Mouse (Mus musculus): Measurements from ENCODE around the gene Ostc.

Ostc gene

GRCm38 (mm10) chr3:130682183-130682582 is 27.1 kb downstream of the Ostc start:
- CTCF ChIA-PET: interaction anchor here in 1 of 4 experiments (0.6 kb wide), 1 partner anchor 588 kb away, joined by 3 read pairs; no protein-coding TSS in a partner anchor
- POLR2A ChIA-PET: interaction anchor here in 1 of 4 experiments (0.5 kb wide), 1 partner anchor 81 kb away, joined by 3 read pairs; no protein-coding TSS in a partner anchor

GRCm38 (mm10) chr3:130681226-130681625 is 28.0 kb downstream of the Ostc start:
- ChIA-PET CTCF (interaction anchor here in 1 of 4 experiments (0.7 kb wide), 1 partner anchor 9 kb away, joined by 3 read pairs; no protein-coding TSS in a partner anchor), POLR2A (no interaction called here)

DNA sequence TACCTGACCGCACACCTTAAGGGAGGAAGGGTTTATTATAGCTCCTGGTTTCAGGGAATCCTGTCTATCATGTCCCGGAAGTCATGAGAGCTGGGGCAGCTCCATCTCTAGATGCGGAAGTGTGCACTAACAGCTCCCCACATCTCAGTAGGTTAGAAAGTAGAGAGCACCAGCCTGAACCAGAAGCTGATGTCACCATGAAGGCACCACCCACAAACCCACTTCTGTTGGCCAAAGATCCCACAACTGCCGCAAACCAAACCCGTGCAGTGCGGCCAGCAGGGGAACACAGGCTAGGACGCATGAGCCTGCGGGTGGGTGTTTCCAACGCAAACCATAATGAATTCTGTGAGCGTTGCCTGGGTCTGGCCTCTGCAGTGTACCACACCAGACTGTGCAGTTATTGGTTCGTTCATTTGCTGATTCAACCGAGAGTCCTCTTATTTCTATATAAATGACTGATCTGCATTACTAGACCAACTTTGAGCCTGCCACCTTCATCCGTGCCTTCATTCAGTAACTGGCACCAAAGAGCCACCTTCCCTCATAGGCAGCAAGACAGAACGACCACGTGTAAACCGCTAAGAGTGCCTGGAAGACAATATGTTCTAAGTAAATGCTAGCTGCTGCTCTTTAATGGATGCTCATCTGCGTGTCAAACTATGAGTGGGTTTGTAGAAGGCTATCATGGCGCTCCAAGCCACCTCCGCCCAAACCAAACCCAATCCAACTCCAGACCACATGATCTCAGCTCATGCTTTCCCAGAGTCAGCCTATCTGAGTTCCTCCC is 31.4 kb downstream of the Ostc start:
- POLR2A ChIA-PET: interaction anchor here in 1 of 4 experiments (0.6 kb wide), 2 partner anchors 70 to 138 kb away, joined by 3 to 13 read pairs; no protein-coding TSS in a partner anchor
- CTCF ChIA-PET: no interaction called here

- CTCF ChIA-PET: interaction anchor here in 2 of 4 experiments (0.6 to 0.7 kb wide), 2 partner anchors 95 to 616 kb away, joined by 3 to 4 read pairs; no protein-coding TSS in a partner anchor
Observed at GRCm38 (mm10) chr3:130671291-130671690, 38.0 kb downstream of the Ostc start.

DNA sequence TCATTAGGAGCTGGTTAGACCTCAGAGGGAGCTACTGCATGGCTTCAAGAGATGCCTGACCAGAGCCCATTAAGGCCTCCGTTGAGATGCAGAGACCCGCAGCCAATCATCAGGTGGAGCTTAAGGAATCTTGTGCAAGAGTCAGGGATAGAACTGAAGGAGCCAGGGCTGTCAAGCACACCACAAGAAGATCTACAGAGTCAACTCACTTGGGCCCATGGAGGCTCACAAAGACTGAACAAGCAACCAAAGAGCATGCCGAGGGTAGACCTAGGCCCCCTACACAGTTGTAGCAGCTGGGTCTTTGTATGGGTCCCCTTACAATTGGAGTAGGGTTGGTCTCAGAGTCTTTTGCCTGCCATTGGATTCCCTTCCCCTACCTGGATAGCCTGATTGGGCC is 46.7 kb downstream of the Ostc start:
- ChIA-PET POLR2A (no interaction called here), CTCF (no interaction called here)

More at GRCm38 (mm10) chr3:130671291-130671690, 38.0 kb downstream of the Ostc start:
- POLR2A ChIA-PET: interaction anchor here in 1 of 4 experiments (0.8 kb wide), 1 partner anchor 38 kb away, joined by 3 read pairs; the partner anchor contains the start of gene Ostc

- POLR2A ChIA-PET: no interaction called here
- CTCF ChIA-PET: no interaction called here
Observed at GRCm38 (mm10) chr3:130660619-130661018, 48.6 kb downstream of the Ostc start.

GRCm38 (mm10) chr3:130649569-130649968 is 59.7 kb downstream of the Ostc start:
- ChIA-PET CTCF (no interaction called here), POLR2A (no interaction called here)

GRCm38 (mm10) chr3:130646110-130646810 is 63.0 kb downstream of the Ostc start:
- CTCF ChIA-PET: no interaction called here
- POLR2A ChIA-PET: no interaction called here
